Mouse (Mus musculus): ENCODE measurements around the gene Myo1d.

The Myo1d gene

DNA sequence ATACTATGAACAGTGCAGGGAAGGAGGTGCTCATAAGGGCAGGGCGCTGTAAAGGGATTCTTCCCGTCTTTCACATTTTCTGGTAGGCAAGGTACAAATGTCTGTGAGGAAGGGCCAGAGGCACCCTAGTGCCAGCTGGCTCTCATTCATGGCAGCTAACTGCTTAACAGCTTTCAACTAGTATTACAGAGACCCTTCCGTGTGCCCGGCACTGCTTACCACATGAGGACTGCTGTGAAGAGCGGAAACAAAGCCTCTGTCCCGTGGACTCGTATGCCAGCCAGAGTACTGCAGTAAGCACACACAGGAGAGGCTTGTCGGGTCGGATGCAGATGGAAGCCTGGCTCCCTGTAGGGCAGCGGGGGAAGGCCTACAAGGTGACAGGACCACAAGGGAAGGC lies 229.6 kb downstream of the Myo1d start:
- DNase-seq (ENCODE audit: low read depth, low spot score), result no peak

DNA sequence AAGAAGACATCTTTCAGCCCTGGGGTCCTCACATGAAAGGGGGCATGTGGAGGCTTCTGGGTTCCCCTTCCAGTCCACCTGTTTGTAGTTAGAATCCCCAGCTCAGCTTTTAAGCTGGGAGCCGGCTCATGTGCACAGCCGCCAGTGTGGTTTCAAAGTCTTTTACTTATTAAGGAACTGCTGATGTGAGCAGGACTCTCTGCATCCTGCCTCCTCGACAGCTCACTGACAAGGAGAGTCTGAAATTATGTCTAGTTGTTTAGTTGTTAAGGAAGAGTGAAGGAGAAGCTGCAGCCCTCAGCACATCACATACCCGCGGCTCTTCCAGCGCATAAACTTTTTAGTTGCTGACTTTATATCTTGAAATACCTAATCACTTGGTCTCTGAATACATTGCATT lies 230.0 kb downstream of the Myo1d start:
- no peak for DNase-seq (ENCODE audit: low read depth, low spot score)

DNA sequence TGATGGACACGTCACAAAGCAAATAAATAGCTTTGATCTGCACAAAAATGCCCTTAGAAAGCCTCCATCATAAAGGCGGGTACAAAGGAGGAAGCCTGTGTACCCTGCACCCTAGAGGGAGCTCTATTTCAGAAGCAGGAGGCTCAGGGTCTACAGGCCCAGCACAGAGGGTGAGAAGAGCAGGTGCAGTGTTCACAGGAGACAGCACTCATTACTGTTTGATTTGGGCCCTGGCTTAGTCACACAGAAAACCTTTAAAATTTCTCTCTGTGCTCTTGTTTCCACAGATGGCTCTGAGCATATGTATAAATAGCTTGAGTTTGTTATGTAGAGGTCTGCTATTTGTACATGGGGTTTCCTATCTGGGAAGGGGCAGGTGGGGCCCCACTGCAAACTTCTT lies 233.6 kb downstream of the Myo1d start:
- no peak for DNase-seq (ENCODE audit: low read depth, low spot score)

GRCm38 (mm10) chr11:80539056-80539455 lies 240.8 kb downstream of the Myo1d start:
- no peak for DNase-seq (ENCODE audit: low read depth, low spot score)

DNA sequence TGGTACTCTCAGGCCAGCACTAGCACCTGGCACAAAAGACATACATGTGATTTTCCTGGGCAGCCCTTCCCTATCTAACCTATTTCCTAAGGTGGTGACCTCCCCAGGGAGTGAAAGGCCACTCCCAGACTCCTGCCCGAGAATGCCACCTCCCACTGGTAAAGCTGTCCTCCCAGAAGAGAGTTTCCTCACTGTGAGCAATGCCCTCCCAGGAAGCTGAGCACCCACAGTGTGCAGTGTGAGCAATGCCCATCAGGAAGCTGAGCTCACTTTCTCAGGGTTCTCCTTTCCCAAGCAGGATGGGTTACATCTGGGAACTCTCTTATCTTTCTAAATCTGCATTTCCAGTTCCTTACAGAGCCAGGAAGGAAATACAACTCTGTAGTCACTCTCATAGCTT lies 246.9 kb downstream of the Myo1d start:
- DNase-seq (ENCODE audit: low read depth, low spot score), result no peak

DNA sequence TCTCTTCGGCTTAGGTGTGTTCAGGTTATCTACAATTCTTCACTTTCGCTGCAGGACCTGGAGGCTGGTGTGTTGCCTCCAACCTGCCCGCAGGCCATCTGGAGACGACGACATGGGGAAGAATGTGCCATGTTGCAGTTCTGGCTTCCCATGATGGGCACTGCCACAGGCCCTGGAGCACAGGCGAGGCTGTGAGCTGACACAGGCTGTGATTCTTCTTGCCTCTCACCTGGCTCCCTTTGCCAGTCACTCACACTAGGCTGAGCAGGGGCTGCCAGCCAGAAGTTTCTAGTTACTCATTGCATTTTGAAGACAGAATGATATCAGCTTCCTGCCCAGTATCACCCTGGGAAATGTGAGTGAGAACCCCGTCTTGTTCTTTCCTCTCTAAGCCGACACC lies 250.7 kb downstream of the Myo1d start:
- no peak for DNase-seq (ENCODE audit: low read depth, low spot score)

DNA sequence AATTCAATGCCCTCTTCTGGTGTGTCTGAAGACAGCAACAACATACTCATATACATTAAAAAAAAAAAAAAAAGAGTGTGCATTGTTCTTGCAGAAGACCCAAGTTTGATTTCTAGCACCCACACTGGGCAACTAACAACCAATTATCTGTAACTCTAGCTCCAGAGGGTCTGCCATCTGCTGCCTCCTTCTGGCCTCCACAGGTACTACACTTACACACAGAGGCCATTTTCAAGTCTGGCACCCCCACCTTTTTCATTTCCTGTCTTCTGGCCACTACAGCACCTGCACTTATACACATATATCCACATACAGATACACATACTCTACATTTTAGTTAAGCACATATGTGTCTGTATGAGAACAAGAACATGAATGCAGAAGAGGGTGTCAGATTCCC lies 252.1 kb downstream of the Myo1d start:
- no peak for DNase-seq (ENCODE audit: low read depth, low spot score)

- DNase-seq (ENCODE audit: low read depth, low spot score), result no peak
Measured at GRCm38 (mm10) chr11:80524213-80524612, 255.6 kb downstream of the Myo1d start.

GRCm38 (mm10) chr11:80523410-80523809 lies 256.4 kb downstream of the Myo1d start:
- DNase-seq (ENCODE audit: low read depth, low spot score), result no peak

DNA sequence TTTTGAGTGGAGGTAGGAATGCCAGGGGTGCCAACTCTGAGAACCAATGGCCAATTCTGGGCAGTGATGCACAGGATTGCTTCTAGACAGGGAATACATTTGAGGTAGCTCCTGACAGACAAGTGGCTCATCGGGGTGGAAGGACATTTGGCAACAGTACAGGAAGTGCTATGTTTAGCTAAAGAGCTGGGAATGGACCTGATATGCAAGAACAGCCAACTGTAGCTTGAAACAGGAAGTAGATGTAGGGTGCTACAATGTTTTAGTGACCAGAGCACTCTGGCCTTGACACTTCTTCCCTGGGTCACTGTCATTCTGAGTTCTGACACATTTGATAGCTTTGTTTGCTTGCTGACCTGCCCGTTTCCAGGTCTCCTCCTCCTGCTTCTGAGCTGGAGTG lies 257.0 kb downstream of the Myo1d start:
- DNase-seq (ENCODE audit: low read depth, low spot score), result no peak

- no peak for DNase-seq (ENCODE audit: low read depth, low spot score)
Measured at GRCm38 (mm10) chr11:80521148-80521547, 258.7 kb downstream of the Myo1d start.

DNA sequence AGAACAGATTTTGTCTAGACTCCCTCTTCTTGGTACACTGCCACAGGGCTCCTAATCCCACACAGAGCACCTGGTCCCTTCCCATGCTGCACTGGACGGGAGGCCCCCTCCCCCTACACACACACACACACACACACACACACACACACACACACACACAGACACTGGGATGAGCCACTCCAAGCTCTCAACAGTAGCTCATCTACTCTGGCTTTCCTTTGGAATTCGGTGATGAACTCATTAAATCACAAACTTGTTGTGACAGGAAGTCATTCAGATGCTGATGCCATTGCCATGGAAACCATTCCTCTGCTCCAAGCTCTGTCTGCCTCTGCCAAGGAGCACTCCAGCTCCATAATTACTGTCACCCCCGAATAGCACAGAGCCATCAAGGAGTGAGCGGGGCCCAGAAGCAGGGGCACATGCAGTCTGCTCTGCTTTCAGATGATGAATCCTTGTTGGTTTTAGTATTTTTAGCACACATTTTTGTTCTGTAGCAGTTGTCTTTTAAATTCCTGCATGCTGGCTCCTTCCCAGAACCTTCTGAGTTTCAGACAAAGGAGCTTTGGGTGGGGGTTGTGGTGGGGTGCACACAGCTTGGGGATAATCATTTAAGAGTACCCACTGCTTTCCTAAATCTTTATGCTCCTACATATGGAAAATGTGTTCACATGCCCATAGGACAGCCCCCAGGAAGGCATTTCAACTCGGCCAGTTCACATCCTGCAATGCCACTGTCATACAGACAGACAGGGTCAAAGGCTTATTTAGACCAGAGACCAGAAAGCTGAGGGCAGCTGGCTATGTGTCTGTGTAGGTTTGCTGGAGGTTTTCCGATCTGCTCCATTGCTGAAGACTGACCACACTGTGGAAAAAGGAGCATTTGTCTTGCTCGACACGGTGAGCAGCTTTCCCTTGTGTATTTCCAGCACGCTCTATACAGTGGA lies 261.1 kb downstream of the Myo1d start:
- DNase-seq (ENCODE audit: low read depth, low spot score), result no peak

DNA sequence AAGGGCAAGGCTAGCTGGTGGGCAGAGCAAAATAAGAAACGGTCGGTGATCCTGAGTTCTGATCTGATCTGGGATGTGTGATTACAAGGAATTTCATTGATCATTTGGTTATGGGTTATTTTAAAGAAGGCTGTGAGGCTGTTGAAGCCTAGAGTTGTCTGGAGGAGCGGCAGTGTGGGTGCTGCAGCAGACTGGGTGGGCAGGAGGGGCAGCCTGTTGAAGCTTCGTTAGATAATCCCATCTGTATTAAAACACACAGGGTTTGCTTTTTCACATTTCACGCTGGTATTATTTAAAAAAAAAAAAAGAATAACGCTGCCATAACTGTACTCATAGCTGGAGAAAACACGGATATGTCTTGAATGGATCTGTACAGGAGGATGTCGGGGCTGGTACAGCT lies 263.9 kb downstream of the Myo1d start:
- DNase-seq (ENCODE audit: low read depth, low spot score), result no peak

- no peak for DNase-seq (ENCODE audit: low read depth, low spot score)
Measured at GRCm38 (mm10) chr11:80515346-80515745, 264.5 kb downstream of the Myo1d start.

GRCm38 (mm10) chr11:80513796-80514195 lies 266.0 kb downstream of the Myo1d start:
- DNase-seq (ENCODE audit: low read depth, low spot score), result no peak

- no peak for DNase-seq (ENCODE audit: low read depth, low spot score)
Measured at GRCm38 (mm10) chr11:80512313-80513056, 267.3 kb downstream of the Myo1d start.

DNA sequence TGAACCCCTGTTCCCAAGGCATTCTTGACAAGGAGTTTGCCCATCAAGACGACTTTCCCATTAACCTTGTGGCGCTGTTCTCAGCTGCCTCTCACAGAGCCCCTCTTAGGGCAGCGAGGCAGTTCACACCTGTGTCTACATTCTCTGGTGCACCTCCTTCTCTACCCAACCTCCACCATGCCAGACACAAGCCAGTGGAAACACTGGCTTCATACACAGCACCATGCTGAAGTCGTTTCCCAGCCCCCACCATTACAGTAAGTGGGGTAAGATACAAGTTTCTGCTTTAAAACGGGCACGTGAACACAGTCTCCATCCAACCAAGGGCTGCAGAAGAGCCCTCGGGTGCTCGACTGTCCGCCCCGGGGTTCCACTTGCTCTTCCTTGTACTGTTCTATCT lies 269.7 kb downstream of the Myo1d start:
- no peak for DNase-seq (ENCODE audit: low read depth, low spot score)

DNA sequence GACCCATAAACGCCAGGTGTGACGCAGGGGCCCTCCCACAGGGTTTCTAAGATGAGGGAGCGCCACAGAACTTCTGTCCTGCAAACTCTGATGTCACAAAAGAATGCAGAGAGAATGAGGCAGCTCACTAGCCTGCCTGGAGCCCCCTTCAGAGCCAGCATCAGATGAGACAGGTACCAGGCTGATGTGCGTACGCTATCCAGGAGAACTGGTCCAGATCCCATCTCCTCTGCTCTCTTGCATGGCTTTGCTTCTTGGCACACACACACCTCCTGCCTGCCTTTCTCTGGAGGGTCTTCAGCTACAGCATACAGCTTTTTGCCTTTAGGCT lies 270.7 kb downstream of the Myo1d start:
- DNase-seq (ENCODE audit: low read depth, low spot score), result no peak

- DNase-seq (ENCODE audit: low read depth, low spot score), result no peak
Measured at GRCm38 (mm10) chr11:80508361-80509175, 271.3 kb downstream of the Myo1d start.

- DNase-seq (ENCODE audit: low read depth, low spot score), result no peak
Measured at GRCm38 (mm10) chr11:80507791-80508190, 272.0 kb downstream of the Myo1d start.

DNA sequence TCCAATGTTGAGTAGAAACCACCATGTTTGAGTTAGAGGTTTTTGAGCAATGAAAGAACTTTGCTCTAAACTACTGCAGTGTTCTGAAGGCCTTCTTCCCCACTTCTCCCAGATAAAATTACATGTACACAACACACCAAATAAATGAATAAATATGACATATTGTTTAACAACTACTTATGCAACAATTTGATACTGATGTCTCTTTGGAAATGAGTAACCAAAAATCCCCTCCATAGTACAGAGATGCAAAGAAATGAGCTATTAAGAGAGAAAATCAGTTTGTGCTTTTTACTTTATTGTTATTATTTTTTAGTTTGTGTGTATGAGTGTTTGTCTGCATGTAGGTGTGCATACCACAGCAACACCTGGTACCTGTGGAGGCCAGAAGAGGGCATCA lies 273.3 kb downstream of the Myo1d start:
- DNase-seq (ENCODE audit: low read depth, low spot score), result no peak

- no peak for DNase-seq (ENCODE audit: low read depth, low spot score)
Measured at GRCm38 (mm10) chr11:80505581-80505980, 274.2 kb downstream of the Myo1d start.

Data from retina, adult 2 months (tissue).